Mouse (Mus musculus) cerebellum, adult 9-10 months (tissue): Measurements from ENCODE around the gene Zbtb16.

Experiments used
- DNase-seq: peaks from one replicate; pipeline ENCODE4 v3.0.0; 2022

The Zbtb16 gene

GRCm38 (mm10) chr9:48724733-48725132 lies 111.3 kb downstream of the Zbtb16 start:
- no peak for DNase-seq

DNA sequence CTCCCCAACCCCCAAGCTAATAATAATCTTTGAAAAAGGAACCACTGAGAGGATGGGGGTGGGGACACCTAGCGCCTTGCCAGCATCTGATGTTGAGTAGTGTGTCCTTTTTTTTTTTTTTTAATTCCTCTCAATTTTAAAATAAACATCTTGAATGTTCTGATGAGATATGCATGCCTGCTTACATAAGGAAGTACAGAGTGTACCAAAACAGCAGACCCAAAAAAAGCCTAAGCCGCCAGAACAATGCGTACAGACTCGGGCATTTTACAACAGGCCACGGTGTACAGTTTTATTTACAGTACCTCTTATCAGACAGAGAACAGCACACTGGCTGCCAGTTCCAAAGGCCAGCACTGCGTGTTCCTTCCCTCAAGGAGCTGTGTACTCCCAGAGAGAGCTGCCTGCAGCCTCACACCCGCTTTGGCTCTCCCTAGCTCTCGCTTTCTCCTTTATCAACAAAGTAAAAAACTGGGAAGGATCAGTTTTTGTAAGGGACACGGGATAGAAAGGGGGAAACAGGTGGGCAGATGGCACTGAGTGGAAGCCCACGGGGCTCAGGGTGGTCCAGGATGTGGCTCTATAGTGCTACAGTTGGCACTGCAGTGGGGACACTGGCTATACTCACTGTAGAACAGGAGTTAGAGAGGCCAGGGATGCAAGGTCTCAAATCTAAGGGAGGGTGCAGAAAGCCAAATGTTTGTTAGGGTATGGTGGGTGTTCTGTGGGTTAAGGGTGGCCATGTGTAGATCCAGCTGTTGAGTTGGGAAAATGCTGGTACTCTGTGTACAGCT lies 112.3 kb downstream of the Zbtb16 start:
- DNase-seq: no peak

GRCm38 (mm10) chr9:48723025-48723424 lies 113.0 kb downstream of the Zbtb16 start:
- DNase-seq: no peak

DNA sequence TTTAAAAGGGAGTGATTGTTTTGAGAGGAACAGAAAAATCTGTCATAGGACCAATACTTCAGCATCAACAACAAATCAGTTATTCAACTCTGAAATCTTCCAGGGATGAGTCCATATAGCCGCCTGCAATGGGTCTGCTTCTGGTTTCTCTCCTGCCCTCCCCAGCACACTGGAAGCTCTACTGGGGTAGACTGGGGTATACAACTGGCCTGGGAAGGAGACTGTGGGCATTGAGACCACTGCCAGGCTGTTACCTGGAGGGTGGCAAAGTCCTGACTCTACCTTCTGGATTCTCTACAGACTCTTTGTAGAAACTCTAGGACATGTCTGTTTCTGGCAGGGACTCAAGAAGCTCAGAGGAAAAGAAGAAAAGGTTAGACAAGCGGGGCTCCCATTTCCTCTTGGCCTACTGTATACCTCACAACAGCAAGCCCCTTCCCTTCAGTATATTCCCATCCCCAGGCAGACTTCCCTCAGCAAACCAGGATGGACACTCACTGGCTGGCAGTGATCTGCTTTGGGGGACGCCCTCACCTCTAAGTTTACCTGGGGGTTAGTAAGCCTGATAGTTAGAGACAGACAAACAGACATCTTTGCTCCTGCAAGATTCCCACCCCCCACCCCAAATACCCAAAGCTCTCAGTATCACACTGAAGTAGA lies 113.6 kb downstream of the Zbtb16 start:
- no peak for DNase-seq

GRCm38 (mm10) chr9:48721655-48722054 lies 114.4 kb downstream of the Zbtb16 start:
- DNase-seq: no peak

- no peak for DNase-seq
These were observed 114.8 kb downstream of the Zbtb16 start for GRCm38 (mm10) chr9:48721172-48721571.

GRCm38 (mm10) chr9:48720251-48720963 lies 115.6 kb downstream of the Zbtb16 start:
- DNase-seq: no peak

DNA sequence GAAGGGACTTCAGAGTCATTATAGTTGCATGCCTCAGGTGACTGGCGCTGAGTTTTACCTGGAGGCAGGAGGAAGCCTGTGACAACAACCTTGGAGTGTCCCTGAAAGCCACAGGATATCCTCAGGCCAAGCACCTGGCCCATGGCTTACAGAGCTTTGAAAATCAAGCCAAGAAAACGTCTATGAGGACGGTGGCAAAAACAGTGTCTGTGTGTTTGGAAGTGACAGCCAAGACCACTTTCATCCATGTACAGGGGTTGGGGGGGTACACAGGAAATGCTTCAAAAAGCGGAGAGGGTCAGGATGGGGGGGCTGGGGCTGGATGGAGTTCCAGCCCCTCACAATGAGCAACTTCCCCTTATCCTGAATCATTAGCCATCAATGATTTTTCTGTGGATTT lies 116.4 kb downstream of the Zbtb16 start:
- no peak for DNase-seq

DNA sequence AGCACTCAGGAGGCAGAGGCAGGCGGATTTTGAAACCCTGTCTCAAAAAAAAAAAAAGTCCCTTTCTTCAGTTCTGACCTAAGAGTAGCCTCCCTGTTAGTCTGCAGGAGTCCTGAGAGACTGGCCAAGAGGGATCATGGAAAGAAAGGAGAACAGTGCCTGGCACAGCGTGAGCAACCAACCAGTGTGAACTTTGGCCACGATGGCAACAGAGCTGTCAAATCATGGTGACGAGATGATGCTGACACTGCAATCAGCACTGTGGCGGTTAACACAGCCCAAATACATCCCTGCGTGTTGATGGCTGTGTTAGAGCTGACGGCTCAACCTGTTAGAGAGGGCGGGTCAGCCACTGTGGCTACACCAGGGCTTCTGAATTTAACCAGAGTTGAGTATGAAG lies 119.5 kb downstream of the Zbtb16 start:
- no peak for DNase-seq

DNA sequence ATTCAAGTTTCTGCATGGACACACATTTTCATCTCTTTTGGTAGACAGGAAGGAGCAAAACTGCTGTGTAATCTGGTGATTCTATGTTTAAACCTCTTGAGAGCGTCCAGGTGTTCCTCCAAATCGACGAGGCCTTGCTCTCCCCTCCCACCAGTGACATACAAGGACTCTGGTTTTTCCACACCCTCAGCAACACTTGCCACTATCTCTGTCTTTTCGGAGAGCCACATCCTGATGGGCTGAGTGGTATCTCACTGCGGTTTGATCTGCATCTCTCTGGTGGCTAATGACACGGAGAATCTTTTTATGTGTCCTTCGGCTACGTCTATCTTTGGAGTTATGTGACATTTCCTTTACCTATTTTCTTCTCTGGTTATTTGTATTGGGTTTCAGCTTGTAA lies 121.0 kb downstream of the Zbtb16 start:
- no peak for DNase-seq

DNA sequence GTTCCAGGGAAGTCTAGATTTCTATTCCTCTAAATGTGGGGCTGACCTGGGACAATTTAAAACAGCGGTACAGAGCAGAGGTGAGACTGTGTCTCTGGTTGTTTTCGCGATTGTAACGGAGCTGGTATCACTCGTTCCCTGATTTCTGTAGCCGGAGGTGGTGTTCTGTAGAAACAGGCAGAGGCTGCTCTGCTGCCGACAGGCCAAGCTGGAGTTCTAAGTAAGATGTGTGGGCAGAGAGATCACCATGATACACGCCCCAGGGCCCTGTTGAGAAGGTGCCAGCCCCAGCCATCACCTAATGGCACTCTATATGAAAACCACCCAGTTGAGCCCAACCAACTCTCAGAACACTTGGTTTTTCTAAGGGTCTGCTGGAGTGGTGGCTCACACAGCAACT lies 122.2 kb downstream of the Zbtb16 start:
- DNase-seq: no peak

GRCm38 (mm10) chr9:48712985-48713765 lies 122.8 kb downstream of the Zbtb16 start:
- no peak for DNase-seq

- no peak for DNase-seq
These were observed 124.2 kb downstream of the Zbtb16 start for GRCm38 (mm10) chr9:48711826-48712225.

- no peak for DNase-seq
These were observed 124.7 kb downstream of the Zbtb16 start for GRCm38 (mm10) chr9:48711296-48711781.

DNA sequence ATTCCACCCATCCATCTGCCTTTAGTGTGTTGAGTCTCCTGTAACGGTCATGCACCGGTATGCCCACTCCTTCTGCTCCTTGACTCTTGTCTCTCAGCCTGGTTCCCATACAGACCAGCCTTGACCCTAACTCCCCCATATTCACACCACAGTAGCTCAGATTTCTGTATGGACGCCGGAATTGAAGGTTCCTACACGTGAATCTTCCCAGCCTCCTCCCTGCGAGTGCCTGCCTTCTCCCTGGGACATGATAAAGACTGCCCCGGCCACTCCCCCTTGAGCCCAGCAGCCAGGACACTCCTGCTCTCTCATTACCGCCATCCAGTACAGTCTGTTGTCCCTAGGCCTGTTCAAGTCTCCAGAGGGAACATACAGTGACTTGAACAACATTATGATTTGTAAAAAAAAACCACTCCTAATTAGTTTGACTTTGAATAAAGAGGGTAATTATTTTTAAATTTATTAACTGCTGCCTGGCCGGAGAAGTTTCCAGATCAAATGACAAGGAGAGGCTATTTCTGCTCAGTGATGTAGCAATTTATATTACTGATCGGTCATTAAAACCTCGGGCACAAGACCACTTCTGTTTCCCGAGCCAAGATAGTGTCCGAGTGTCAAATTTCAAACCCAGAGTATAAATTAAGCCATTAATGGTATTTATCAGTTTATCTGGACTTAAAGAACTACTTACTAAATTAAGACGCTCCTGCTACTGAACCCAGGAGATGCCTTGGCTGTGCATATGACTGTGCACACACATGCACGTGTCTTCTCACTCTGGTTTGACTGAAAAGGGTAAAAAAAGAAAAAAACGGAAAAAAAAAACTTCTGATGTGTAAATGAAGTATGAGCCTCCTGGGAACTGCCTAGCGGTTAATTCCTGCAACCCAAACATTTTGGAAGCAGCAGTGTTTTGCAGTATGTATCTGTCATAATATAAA lies 125.4 kb downstream of the Zbtb16 start:
- DNase-seq: no peak

DNA sequence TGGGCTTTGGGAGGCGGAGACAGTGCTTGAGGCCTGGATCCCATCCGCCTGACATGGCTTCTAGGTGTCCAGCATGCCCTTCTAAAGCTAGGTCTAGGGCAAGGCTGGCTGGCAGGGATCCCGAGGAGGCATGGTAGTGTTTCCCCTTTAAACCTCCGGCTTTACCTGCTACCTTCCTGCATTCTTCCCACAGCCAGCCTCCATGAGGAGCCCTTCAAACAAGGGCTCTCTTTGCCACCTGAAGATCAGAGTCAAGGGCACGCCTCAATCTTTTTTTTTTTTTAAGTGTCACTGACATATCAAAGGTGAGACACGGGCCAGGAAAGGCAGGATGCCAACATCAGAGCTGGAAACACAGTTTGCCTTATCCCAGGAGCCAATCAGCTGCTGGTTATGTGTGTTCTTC lies 128.2 kb downstream of the Zbtb16 start:
- DNase-seq: no peak

DNA sequence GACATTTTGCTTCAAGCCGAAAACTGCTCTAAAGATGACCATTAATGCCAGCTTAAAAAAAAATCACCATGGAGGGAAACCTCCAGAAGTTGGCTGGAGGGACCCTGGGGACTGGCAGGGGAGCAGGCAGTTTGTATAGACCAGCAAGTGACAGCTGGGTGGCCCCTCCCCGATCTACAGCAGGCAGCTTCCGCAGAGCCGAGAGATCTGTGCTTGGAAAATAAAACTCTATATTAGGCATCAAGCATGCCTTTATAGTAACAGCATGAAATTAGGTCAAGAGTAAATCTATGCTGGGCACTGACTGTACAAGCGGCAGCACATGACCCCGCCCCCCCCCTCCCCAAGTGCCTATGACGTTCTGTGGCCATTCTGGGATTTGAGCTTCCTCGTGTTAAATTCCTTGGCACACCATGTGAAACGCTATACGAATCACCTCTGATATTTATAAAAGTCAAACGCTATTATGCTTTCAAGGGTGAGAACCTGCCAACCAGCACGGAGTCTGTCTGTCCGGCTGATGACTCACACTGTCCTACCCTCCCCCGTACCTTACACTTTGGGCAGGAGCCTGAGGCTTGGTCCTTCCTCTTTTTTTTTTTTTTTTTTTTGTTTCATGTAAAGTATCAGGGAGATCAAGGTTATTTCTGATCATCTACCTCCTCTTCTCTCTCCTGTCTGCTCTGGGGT lies 128.7 kb downstream of the Zbtb16 start:
- no peak for DNase-seq

GRCm38 (mm10) chr9:48701296-48701695 lies 134.7 kb downstream of the Zbtb16 start:
- DNase-seq: no peak

DNA sequence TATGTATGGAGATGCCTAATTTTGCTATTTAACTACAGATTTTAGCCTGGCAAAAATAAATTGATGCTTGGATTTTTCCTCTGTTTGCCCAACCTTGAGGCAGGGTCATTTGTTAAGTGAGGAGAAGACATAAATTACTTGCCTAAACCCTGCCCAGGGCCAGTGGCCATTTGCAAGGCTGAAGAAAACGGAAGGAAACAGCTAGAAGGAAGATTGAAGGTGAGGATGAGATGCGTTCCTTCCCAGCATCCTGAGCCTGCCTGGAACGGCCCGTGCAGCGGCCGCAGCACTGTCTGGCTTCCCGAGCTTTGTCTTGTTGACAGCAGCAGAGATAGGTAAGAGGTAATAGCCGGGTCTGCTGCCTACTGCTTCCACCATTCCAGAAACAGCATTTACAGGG lies 135.2 kb downstream of the Zbtb16 start:
- DNase-seq: no peak

DNA sequence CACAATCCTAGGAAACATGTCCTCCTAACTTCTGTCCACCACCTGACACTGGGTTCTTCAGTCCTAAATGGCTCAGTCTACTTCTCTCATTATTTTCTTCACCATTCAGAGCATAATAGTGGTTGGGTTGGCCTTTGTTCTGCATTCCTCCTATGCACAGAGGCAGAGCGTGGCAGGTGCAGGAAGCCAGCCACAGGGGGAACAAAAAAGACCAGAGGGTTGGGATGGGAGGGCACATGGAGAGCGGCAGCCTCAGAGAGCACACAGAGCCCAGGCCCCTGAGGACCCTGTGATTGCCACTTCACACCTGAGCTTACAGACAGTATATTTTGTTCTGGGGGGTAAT lies 138.6 kb downstream of the Zbtb16 start:
- no peak for DNase-seq
